Mouse (Mus musculus): ENCODE data around the gene Irs2. TPM values are rescaled to one million over a fixed set of nuclear protein-coding genes. Genes with fewer than 3 reads are reported as not detected.

The Irs2 gene
- 5.7 TPM for polyA plus RNA-seq (2014; fragmentation: Illumina TruSeq; extraction: RNeasy Lipid Tissue Mini Kit (QIAGEN cat#74804); ENCODE audit: insufficient read depth, low read depth, low replicate concordance)

GRCm38 (mm10) chr8:11008379-11008775, at the start of gene Irs2:
Gene Irs2 (minus strand): TSS chr8:11008458.

